Mouse (Mus musculus) left cerebral cortex, postnatal 4 days (tissue): ENCODE data around the gene Gngt2. TPM values are rescaled to one million over a fixed set of nuclear protein-coding genes. Genes with fewer than 3 reads are reported as not detected.

Source experiments
- DNase-seq: peaks from one replicate; pipeline ENCODE4 v3.0.0-alpha.2; 2022
- intact Hi-C: fragments of 180-260 bp; cut with DNase I; formaldehyde crosslinking; loops from one replicate; pipeline ENCODE4 v1.15.1; 2025
- total RNA-seq, 2 experiments: library from RNA; stranded (reverse); gene quantifications; 2 replicates each; pipeline ENCODE4 v1.2.3; 2021

Gngt2 gene
- 1 to 10 TPM in 1 of 2 experiments, under 1 TPM in 1; 0.72 to 1.8 TPM for total RNA-seq

GRCm38 (mm10) chr11:95837059-95837458, at the start of gene Gngt2:
Gene Gngt2 (plus strand): TSS chr11:95837216.
- peak; percentile 63 for DNase-seq
- intact Hi-C loops: no loop called here

- DNase-seq: no peak
- intact Hi-C loops: no loop called here
These were observed 47.5 kb upstream of the Gngt2 start for GRCm38 (mm10) chr11:95789451-95789891.

GRCm38 (mm10) chr11:95791787-95792186, 45.2 kb upstream of the Gngt2 start:
- peak; percentile 10 for DNase-seq
- intact Hi-C loops: no loop called here

GRCm38 (mm10) chr11:95792950-95793509, 44.0 kb upstream of the Gngt2 start:
- intact Hi-C loops: no loop called here
- DNase-seq: no peak

GRCm38 (mm10) chr11:95794201-95794600, 42.8 kb upstream of the Gngt2 start:
- no peak for DNase-seq
- intact Hi-C loops: no loop called here

- intact Hi-C loops: no loop called here
- no peak for DNase-seq
These were observed 41.4 kb upstream of the Gngt2 start for GRCm38 (mm10) chr11:95795582-95795981.

GRCm38 (mm10) chr11:95805010-95805409, 32.0 kb upstream of the Gngt2 start:
- no peak for DNase-seq
- intact Hi-C loops: no loop called here

GRCm38 (mm10) chr11:95805527-95805926, 31.5 kb upstream of the Gngt2 start:
- no peak for DNase-seq
- intact Hi-C loops: no loop called here

GRCm38 (mm10) chr11:95807884-95808283, 29.1 kb upstream of the Gngt2 start:
- no peak for DNase-seq
- intact Hi-C loops: no loop called here

GRCm38 (mm10) chr11:95808448-95809011, 28.5 kb upstream of the Gngt2 start:
- no peak for DNase-seq
- intact Hi-C loops: no loop called here

GRCm38 (mm10) chr11:95809603-95810002, 27.4 kb upstream of the Gngt2 start:
- DNase-seq: no peak
- intact Hi-C loops: no loop called here

- DNase-seq: no peak
- intact Hi-C loops: no loop called here
These were observed 26.2 kb upstream of the Gngt2 start for GRCm38 (mm10) chr11:95810828-95811227.

- no peak for DNase-seq
- intact Hi-C loops: no loop called here
These were observed 25.3 kb upstream of the Gngt2 start for GRCm38 (mm10) chr11:95811741-95812140.

- intact Hi-C loops: no loop called here
- no peak for DNase-seq
These were observed 24.8 kb upstream of the Gngt2 start for GRCm38 (mm10) chr11:95812224-95812623.

- DNase-seq: no peak
- intact Hi-C loops: no loop called here
These were observed 22.9 kb upstream of the Gngt2 start for GRCm38 (mm10) chr11:95814101-95814500.

GRCm38 (mm10) chr11:95814857-95815256, 22.2 kb upstream of the Gngt2 start:
- no peak for DNase-seq
- intact Hi-C loops: no loop called here

GRCm38 (mm10) chr11:95815412-95815811, 21.6 kb upstream of the Gngt2 start:
- intact Hi-C loops: no loop called here
- DNase-seq: no peak

GRCm38 (mm10) chr11:95819138-95819537, 17.9 kb upstream of the Gngt2 start:
- intact Hi-C loops: no loop called here

GRCm38 (mm10) chr11:95821511-95821910, 15.5 kb upstream of the Gngt2 start:
- DNase-seq: no peak
- intact Hi-C loops: no loop called here

More at GRCm38 (mm10) chr11:95819138-95819537, 17.9 kb upstream of the Gngt2 start:
- no peak for DNase-seq

GRCm38 (mm10) chr11:95822437-95822836, 14.6 kb upstream of the Gngt2 start:
- intact Hi-C loops: no loop called here
- DNase-seq: no peak

GRCm38 (mm10) chr11:95824071-95824876, 12.7 kb upstream of the Gngt2 start, which contains the start of gene Phospho1:
Gene Phospho1 (plus strand): TSS chr11:95824499.
- intact Hi-C loops: no loop called here
- peak; percentile 92 for DNase-seq

GRCm38 (mm10) chr11:95824877-95825243, 12.2 kb upstream of the Gngt2 start:
- intact Hi-C loops: no loop called here
- DNase-seq: peak; percentile 54
